Mouse (Mus musculus) heart, postnatal 0 days (tissue): ENCODE measurements at regions not wholly inside any gene's neighbourhood (a gene's known extent, or its start where the extent isn't known, plus 50 kb on each side); places are given as distances from the start of the nearest gene placed in this dataset.

Experiments
- ATAC-seq: fragments of 200-750 bp; cut with Nextera tagmentation; 2 replicates; pipeline ENCODE4 v1.8.0; 2017; ENCODE audit warnings: low read depth, moderate number of reproducible peaks, moderate library complexity; ENCODE audit not compliant: insufficient read depth
- DNase-seq: peaks from one replicate; pipeline ENCODE4 v3.0.0-alpha.2; 2016; ENCODE audit warnings: low spot score
- H3K27ac ChIP-seq: fragments of 300-500 bp; sonication (generic); 2 replicates; pipeline ENCODE4 v1.5.1; 2014; ENCODE audit warnings: low read depth, mild to moderate bottlenecking
- H3K27me3 ChIP-seq: fragments of 300-500 bp; sonication (generic); 2 replicates; pipeline ENCODE4 v1.6.1; 2014; ENCODE audit warnings: low read length, mixed read lengths; ENCODE audit not compliant: control insufficient read depth, insufficient read depth
- H3K36me3 ChIP-seq: fragments of 300-500 bp; sonication (generic); replicated peaks from 2 replicates; pipeline ENCODE4 v1.6.1; 2014; ENCODE audit warnings: low read length, mixed read lengths; ENCODE audit not compliant: control insufficient read depth, insufficient read depth
- H3K4me1 ChIP-seq: fragments of 300-500 bp; sonication (generic); 2 replicates; pipeline ENCODE4 v1.6.1; 2014; ENCODE audit warnings: antibody characterized with exemption; ENCODE audit not compliant: control insufficient read depth, insufficient read depth
- H3K4me2 ChIP-seq: fragments of 300-500 bp; sonication (generic); 2 replicates; pipeline ENCODE4 v1.6.1; 2014; ENCODE audit warnings: low read depth, mild to moderate bottlenecking, low read length, moderate library complexity
- H3K4me3 ChIP-seq: fragments of 300-500 bp; sonication (generic); 2 replicates; pipeline ENCODE4 v1.5.1; 2014; ENCODE audit warnings: low read depth, low read length
- H3K9ac ChIP-seq: fragments of 300-500 bp; sonication (generic); replicated peaks from 2 replicates; pipeline ENCODE4 v1.6.1; 2014; ENCODE audit warnings: low read depth, low read length, mixed read lengths
- H3K9me3 ChIP-seq: fragments of 300-500 bp; sonication (generic); replicated peaks from 2 replicates; pipeline ENCODE4 v1.6.1; 2016; ENCODE audit warnings: low read length; ENCODE audit not compliant: control insufficient read depth
- CTCF ChIP-seq: IDR thresholded peaks from 2 replicates; pipeline ENCODE4 v1.5.1; 2016; ENCODE audit warnings: antibody characterized with exemption, control low read depth, low read depth
- EP300 ChIP-seq: IDR thresholded peaks from 2 replicates; pipeline ENCODE4 v1.6.1; 2016; ENCODE audit warnings: antibody characterized with exemption, low read depth
- WGBS: fragments of 180-500 bp; shearing (Covaris S2); extraction: QIAGEN DNeasy Blood & Tissue Kit; methylation state at CpG from one replicate; pipeline ENCODE4 v1.1.7; 2014; 5-methylcytosine and 5-hydroxymethylcytosine counted together

DNA sequence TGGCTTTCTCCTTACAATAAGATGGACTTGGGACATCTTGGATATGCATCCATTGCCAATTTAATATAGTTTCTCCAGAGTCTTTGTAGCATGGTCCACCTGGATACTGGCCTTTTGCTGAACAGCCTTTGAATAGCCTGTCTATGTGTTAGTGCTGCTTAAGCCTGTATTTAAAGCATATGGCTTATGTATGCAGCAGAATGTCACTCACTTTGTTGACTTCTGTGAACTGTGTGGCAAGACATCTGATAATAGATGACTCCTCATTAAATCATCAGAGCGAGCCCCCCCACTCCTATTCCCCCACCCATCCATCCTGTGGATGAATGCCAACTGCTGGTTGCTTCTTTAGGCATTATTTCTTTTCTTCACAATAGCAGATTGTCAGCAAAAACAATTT lies 268.2 kb upstream of the Bmp2 start:
- Histone ChIP-seq H3K27me3 (no peaks in the 10 kb centered on the region), H3K9me3 (no peaks in the 10 kb centered on the region), H3K9ac (no peak overlapping the region), H3K4me2 (no peak overlapping the region), H3K36me3 (no peaks in the 10 kb centered on the region), H3K4me1 (no peaks in the 10 kb centered on the region; the same call in 1 of the 2 replicates), H3K27ac (no peak overlapping the region), H3K4me3 (no peak overlapping the region)
- TF ChIP-seq EP300 = no peak
- no peak for TF ChIP-seq CTCF
- DNase-seq (no peak), ATAC-seq (no peak)
- WGBS = 65% methylated on average over 1 of the region's 1 CpGs

GRCm38 (mm10) chr2:133294136-133294535 lies 257.8 kb upstream of the Bmp2 start:
- Histone ChIP-seq H3K27ac (no peak overlapping the region), H3K4me2 (no peak overlapping the region), H3K9ac (no peak overlapping the region), H3K4me1 (no peaks in the 10 kb centered on the region), H3K9me3 (0 out of 2 replicates have a peak, but pooled peaks cover 3% of the 10 kb centered on the region), H3K4me3 (no peak overlapping the region), H3K36me3 (no peaks in the 10 kb centered on the region), H3K27me3 (no peaks in the 10 kb centered on the region)
- ATAC-seq (no peak), DNase-seq (no peak)
- TF ChIP-seq CTCF = no peak
- TF ChIP-seq EP300 = no peak
- WGBS = 76% methylated on average over 7 of the region's 7 CpGs

- no peak for TF ChIP-seq EP300
- no peak for TF ChIP-seq CTCF
- Histone ChIP-seq H3K4me3 (no peak overlapping the region), H3K4me1 (no peaks in the 10 kb centered on the region), H3K9ac (no peak overlapping the region), H3K4me2 (peak overlapping the region; percentile 24; the same call in 1 of the 2 replicates), H3K27me3 (no peaks in the 10 kb centered on the region), H3K9me3 (no peaks in the 10 kb centered on the region), H3K27ac (no peak overlapping the region), H3K36me3 (no peaks in the 10 kb centered on the region)
- DNase-seq (no peak), ATAC-seq (no peak)
- WGBS = 18% methylated on average over 3 of the region's 3 CpGs
Measured at GRCm38 (mm10) chr2:133305936-133306335, 246.0 kb upstream of the Bmp2 start.

- DNase-seq (no peak), ATAC-seq (no peak)
- no peaks in the 10 kb centered on the region for H3K9me3 ChIP-seq
- H3K27ac ChIP-seq = no peak overlapping the region
- no peak overlapping the region for H3K4me2 ChIP-seq
- H3K4me3 ChIP-seq = no peak overlapping the region
- 71% methylated on average over 1 of the region's 1 CpGs for whole genome bisulfite sequencing
- H3K27me3 ChIP-seq = no peaks in the 10 kb centered on the region
- no peak for TF ChIP-seq EP300
- TF ChIP-seq CTCF = no peak
- H3K4me1 ChIP-seq = no peaks in the 10 kb centered on the region
- no peak overlapping the region for H3K9ac ChIP-seq
- no peaks in the 10 kb centered on the region for H3K36me3 ChIP-seq
Measured at GRCm38 (mm10) chr2:133311001-133311400, 241.0 kb upstream of the Bmp2 start.

DNA sequence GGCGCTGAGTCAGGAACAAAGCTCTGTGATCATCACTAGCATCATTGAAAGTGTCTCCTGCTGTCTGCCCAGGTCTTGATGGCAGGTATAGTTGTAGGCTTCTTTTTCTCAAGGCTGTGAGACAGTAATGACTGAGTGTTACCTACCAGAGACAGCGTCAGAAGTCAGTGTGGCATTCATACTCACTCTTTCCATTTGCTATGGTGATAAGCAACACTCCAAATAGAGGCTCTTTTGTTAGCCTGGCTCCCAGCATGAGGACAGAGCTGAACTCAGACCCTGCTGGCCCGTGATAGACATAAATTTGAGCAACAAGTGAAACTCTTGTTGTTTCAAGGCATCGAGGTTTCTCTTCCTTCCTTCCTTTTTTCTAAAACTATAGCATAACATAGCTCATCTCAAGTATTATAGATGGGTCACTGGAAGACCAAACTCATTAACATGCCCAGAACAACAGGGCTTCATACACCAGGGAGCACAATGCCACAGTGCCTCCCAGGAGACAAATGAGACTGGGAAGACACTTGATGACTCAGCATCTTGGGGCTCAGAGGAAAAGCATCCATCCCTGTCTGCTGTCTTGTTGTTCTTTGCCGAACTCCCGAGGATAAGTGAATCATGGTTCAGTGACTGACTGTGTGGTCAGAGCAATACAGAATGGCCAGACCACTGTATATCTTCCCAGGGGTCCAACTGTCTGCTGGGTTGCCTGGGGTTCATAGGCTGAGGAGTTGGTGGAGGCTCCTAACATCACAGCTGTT lies 225.5 kb upstream of the Bmp2 start:
- TF ChIP-seq EP300 (no peak), CTCF (no peak)
- no peak overlapping the region for H3K4me2 ChIP-seq
- H3K9ac ChIP-seq = no peak overlapping the region
- H3K9me3 ChIP-seq = no peaks in the 10 kb centered on the region
- DNase-seq = no peak
- no peaks in the 10 kb centered on the region for H3K27me3 ChIP-seq
- WGBS = 51% methylated on average over 6 of the region's 6 CpGs
- H3K27ac ChIP-seq = no peak overlapping the region
- no peak overlapping the region for H3K4me3 ChIP-seq
- ATAC-seq = no peak
- H3K4me1 ChIP-seq = peaks cover 3% of the 10 kb centered on the region; the same call in 1 of the 2 replicates
- no peaks in the 10 kb centered on the region for H3K36me3 ChIP-seq

- Histone ChIP-seq H3K27ac (no peak overlapping the region), H3K36me3 (no peaks in the 10 kb centered on the region), H3K4me3 (no peak overlapping the region), H3K9me3 (no peaks in the 10 kb centered on the region), H3K9ac (no peak overlapping the region), H3K4me1 (peaks cover 3% of the 10 kb centered on the region; the same call in 1 of the 2 replicates), H3K27me3 (no peaks in the 10 kb centered on the region), H3K4me2 (no peak overlapping the region)
- no peak for DNase-seq
- TF ChIP-seq EP300 (no peak), CTCF (no peak)
- no peak; the same call in 1 of the 2 replicates for ATAC-seq
- WGBS = 12% methylated on average over 2 of the region's 2 CpGs
Measured at GRCm38 (mm10) chr2:133327653-133328052, 224.3 kb upstream of the Bmp2 start.
